Mouse (Mus musculus): Measurements from ENCODE around the gene Cyct. TPM values are rescaled to one million over a fixed set of nuclear protein-coding genes. Genes with fewer than 3 reads are reported as not detected.

Gene Cyct
- polyA plus RNA-seq, 1 experiment: not detected

- H3K4me3 ChIP-seq (replicated peaks; ENCODE audit: extremely low read depth, low read depth, low read length): no peak overlapping the region
- TF ChIP-seq POLR2A (IDR thresholded peaks at IDR 0.05; ENCODE audit: borderline replicate concordance, extremely low read depth, low read depth, low read length): no peak
- no peak for TF ChIP-seq CTCF (IDR thresholded peaks at IDR 0.05; ENCODE audit: insufficient read depth, low read length)
- no peak for DNase-seq
- peaks cover 3% of the 10 kb centered on the region; the same call in 1 of the 2 replicates for H3K4me1 ChIP-seq (ENCODE audit: control insufficient read depth, insufficient read depth, low read length)
- 91% methylated on average over 6 of the region's 6 CpGs for WGBS
These were observed 14.4 kb upstream of the Cyct start for GRCm38 (mm10) chr2:76374544-76375206.

- TF ChIP-seq POLR2A (IDR thresholded peaks at IDR 0.05; ENCODE audit: borderline replicate concordance, extremely low read depth, low read depth, low read length): no peak
- TF ChIP-seq CTCF (IDR thresholded peaks at IDR 0.05; ENCODE audit: insufficient read depth, low read length): no peak
- Histone ChIP-seq H3K4me3 (replicated peaks; ENCODE audit: extremely low read depth, low read depth, low read length) (no peak overlapping the region), H3K4me1 (ENCODE audit: control insufficient read depth, insufficient read depth, low read length) (peaks cover 3% of the 10 kb centered on the region; the same call in 1 of the 2 replicates)
- DNase-seq: no peak
- WGBS: 69% methylated on average over 4 of the region's 4 CpGs
These were observed 12.0 kb upstream of the Cyct start for GRCm38 (mm10) chr2:76372244-76372643.

DNA sequence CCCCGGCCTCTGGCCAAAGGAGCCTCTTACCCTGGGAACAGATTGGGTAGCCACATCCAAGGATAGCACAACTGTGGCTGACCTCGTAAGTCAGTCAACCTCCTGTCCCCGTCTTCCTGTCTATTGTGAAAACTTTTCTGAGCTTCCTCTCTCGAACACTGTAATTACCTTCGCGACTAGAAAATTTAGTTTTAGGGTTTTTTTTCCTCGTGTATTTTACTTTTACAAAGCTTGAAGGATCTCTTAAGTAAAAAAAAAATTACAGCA, 10.3 kb upstream of the Cyct start:
- no peak for DNase-seq
- 1% methylated on average over 7 of the region's 7 CpGs for WGBS
- Histone ChIP-seq H3K4me1 (ENCODE audit: control insufficient read depth, insufficient read depth, low read length) (peaks cover 3% of the 10 kb centered on the region; the same call in 1 of the 2 replicates), H3K4me3 (replicated peaks; ENCODE audit: extremely low read depth, low read depth, low read length) (peak overlapping the region; percentile 95)
- TF ChIP-seq POLR2A (IDR thresholded peaks at IDR 0.05; ENCODE audit: borderline replicate concordance, extremely low read depth, low read depth, low read length): no peak
- TF ChIP-seq CTCF (IDR thresholded peaks at IDR 0.05; ENCODE audit: insufficient read depth, low read length): no peak

GRCm38 (mm10) chr2:76369821-76370655, 9.8 kb upstream of the Cyct start, which contains the start of gene Rbm45:
Rbm45 (plus strand) TSS chr2:76369984.
- WGBS: under 1% methylated on average over 61 of the region's 61 CpGs

DNA sequence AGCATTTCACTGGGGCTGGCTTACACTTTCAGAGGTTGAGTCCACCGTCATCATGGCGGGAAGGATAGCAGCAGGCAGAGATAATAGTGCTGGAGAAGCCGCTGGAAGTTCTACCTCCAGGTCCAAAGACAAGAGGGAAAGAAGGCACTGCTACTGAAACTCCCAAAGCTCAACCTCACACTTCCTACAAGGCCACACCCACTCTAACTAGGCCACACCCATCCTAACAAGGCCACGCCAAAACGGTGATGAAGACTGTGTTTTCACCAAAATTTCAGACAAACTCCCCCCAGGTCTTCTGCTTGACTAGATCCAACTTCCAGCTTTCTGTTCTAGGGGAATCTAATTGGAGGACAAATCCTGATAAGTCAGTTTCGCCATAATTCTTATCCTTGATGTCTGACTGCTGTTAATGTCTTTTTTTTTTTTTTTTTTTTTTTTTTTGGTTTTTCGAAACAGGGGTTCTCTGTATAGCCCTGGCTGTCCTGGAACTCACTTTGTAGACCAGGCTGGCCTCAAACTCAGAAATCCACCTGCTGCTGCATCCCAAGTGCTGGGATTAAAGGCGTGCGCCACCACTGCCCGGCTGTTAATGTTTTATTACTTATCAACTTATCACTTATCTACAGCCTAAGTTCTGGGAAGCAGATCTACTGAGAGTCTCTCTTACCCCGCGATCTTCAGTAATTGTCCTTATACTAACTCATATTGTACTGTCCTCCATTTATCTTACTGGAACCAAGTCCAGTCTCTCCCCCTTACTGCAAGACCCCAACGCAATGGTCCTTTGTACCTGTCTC, 8.8 kb upstream of the Cyct start:
- DNase-seq: no peak
- 68% methylated on average over 13 of the region's 13 CpGs for WGBS
- Histone ChIP-seq H3K4me3 (replicated peaks; ENCODE audit: extremely low read depth, low read depth, low read length) (no peak overlapping the region), H3K4me1 (ENCODE audit: control insufficient read depth, insufficient read depth, low read length) (peaks cover 3% of the 10 kb centered on the region; the same call in 1 of the 2 replicates)
- TF ChIP-seq POLR2A (IDR thresholded peaks at IDR 0.05; ENCODE audit: borderline replicate concordance, extremely low read depth, low read depth, low read length): no peak
- TF ChIP-seq CTCF (IDR thresholded peaks at IDR 0.05; ENCODE audit: insufficient read depth, low read length): no peak

More at GRCm38 (mm10) chr2:76369821-76370655, 9.8 kb upstream of the Cyct start, which contains the start of gene Rbm45:
- TF ChIP-seq POLR2A (IDR thresholded peaks at IDR 0.05; ENCODE audit: borderline replicate concordance, extremely low read depth, low read depth, low read length) (no peak), CTCF (IDR thresholded peaks at IDR 0.05; ENCODE audit: insufficient read depth, low read length) (peak; percentile 76)
- peak; percentile 86 for DNase-seq
- peak within 1 kb of the TSS; percentile 95 for H3K4me3 ChIP-seq (replicated peaks; ENCODE audit: extremely low read depth, low read depth, low read length)
- H3K4me1 ChIP-seq (ENCODE audit: control insufficient read depth, insufficient read depth, low read length): peaks cover 3% of the 10 kb centered on the region; the same call in 1 of the 2 replicates

DNA sequence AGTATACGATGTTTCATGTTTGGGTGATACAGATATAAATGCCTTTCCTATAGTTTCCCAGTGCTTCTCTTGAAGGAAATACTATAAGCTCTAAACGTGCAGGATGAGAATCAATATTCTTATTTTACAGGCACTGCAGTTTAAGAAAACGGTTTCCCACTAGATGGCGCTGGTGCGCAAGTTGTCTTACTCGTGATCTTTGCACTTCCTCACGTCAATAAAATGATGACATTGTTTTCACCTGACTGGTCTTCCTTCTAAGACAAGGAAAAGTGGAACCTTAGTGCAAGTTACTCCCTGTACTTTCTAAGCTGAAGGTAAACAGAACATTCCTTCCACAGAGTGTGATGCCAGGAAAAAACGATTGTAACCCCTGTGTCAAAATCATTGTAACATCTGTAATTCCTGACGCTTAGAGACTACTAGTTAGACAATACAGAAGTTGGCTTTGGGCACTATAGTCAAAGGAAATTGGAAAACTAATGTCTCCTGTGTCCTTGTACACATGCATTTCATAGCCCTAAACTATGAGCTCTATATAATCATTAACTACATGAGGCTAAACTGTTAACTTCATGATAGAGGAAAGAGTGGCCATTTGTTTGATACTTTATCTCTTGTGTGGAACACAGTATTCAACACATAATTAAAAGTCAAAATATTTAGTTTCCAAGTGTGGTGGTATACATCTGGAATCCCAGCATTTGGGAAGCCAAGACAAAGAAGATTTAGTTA, 7.1 kb upstream of the Cyct start:
- Histone ChIP-seq H3K4me3 (replicated peaks; ENCODE audit: extremely low read depth, low read depth, low read length) (no peak overlapping the region), H3K4me1 (ENCODE audit: control insufficient read depth, insufficient read depth, low read length) (peaks cover 3% of the 10 kb centered on the region; the same call in 1 of the 2 replicates)
- DNase-seq: peak; percentile 80
- TF ChIP-seq POLR2A (IDR thresholded peaks at IDR 0.05; ENCODE audit: borderline replicate concordance, extremely low read depth, low read depth, low read length): no peak
- TF ChIP-seq CTCF (IDR thresholded peaks at IDR 0.05; ENCODE audit: insufficient read depth, low read length): peak; percentile 56
- WGBS: 10% methylated on average over 9 of the region's 9 CpGs

- 73% methylated on average over 4 of the region's 4 CpGs for WGBS
- DNase-seq: no peak
- H3K4me3 ChIP-seq (replicated peaks; ENCODE audit: extremely low read depth, low read depth, low read length): no peak overlapping the region
- no peak for TF ChIP-seq POLR2A (IDR thresholded peaks at IDR 0.05; ENCODE audit: borderline replicate concordance, extremely low read depth, low read depth, low read length)
- TF ChIP-seq CTCF (IDR thresholded peaks at IDR 0.05; ENCODE audit: insufficient read depth, low read length): no peak
- peaks cover under 1% of the 10 kb centered on the region; the same call in 1 of the 2 replicates for H3K4me1 ChIP-seq (ENCODE audit: control insufficient read depth, insufficient read depth, low read length)
These were observed 5.6 kb upstream of the Cyct start for GRCm38 (mm10) chr2:76365811-76366210.

GRCm38 (mm10) chr2:76362111-76362510, 1.9 kb upstream of the Cyct start:
- TF ChIP-seq CTCF (IDR thresholded peaks at IDR 0.05; ENCODE audit: insufficient read depth, low read length): 0 out of 2 replicates have a peak, but pooled peaks have one; percentile 21
- no peak for TF ChIP-seq POLR2A (IDR thresholded peaks at IDR 0.05; ENCODE audit: borderline replicate concordance, extremely low read depth, low read depth, low read length)
- Histone ChIP-seq H3K4me1 (ENCODE audit: control insufficient read depth, insufficient read depth, low read length) (no peaks in the 10 kb centered on the region), H3K4me3 (replicated peaks; ENCODE audit: extremely low read depth, low read depth, low read length) (no peak overlapping the region)
- no peak for DNase-seq
- WGBS: 55% methylated on average over 2 of the region's 2 CpGs

Data from lung, adult 2 months (tissue).